In genomic region chr5:120620375-120621077, GRCm38 (mm10) we compare ENCODE assay signal across 8 mouse cellular contexts. TPM values are rescaled to one million over a fixed set of nuclear protein-coding genes. Genes with fewer than 3 reads are reported as not detected.
A peak's percentile ranks its signal among the peaks of the same experiment; 100 is the strongest.
DNase-seq lines count a peak whose midpoint lies in the region; ATAC-seq and TF ChIP-seq lines count a peak whose summit lies in the region.

No protein-coding gene starts in this region.

- H3K27ac ChIP-seq in CH12.LX (ENCODE audit: insufficient read depth, low read depth) = peak overlapping the region; percentile 98
- no peak overlapping the region for H3K27ac ChIP-seq in embryonic facial prominence, embryonic 14.5 days (replicated peaks; ENCODE audit: low read depth, low read length)
- no peak overlapping the region for H3K27ac ChIP-seq in heart, postnatal 0 days (ENCODE audit: low read depth)

- TF ChIP-seq POLR2A in CH12.LX (IDR thresholded peaks at IDR 0.05; ENCODE audit: low read depth, low read length) = no peak

- no peaks in the 10 kb centered on the region for H3K27me3 ChIP-seq in CH12.LX (replicated peaks)
- no peaks in the 10 kb centered on the region for H3K27me3 ChIP-seq in embryonic facial prominence, embryonic 14.5 days (replicated peaks; ENCODE audit: control insufficient read depth, insufficient read depth, low read length)
- no peaks in the 10 kb centered on the region for H3K27me3 ChIP-seq in heart, postnatal 0 days (ENCODE audit: control insufficient read depth, insufficient read depth, low read length)

- H3K9ac ChIP-seq in CH12.LX (ENCODE audit: insufficient read depth, low read depth) = no peak overlapping the region
- no peak overlapping the region for H3K9ac ChIP-seq in embryonic facial prominence, embryonic 14.5 days (ENCODE audit: low read depth, low read length)
- H3K9ac ChIP-seq in heart, postnatal 0 days (replicated peaks; ENCODE audit: low read depth, low read length) = no peak overlapping the region

- 72% methylated on average over 18 of the region's 18 CpGs for WGBS in embryonic facial prominence, embryonic 14.5 days
- WGBS in heart, postnatal 0 days = 70% methylated on average over 18 of the region's 18 CpGs

- no peak overlapping the region for H3K4me3 ChIP-seq in CH12.LX (replicated peaks in 1 of 3; ENCODE audit: low read depth in 2 of 3, low read length in 2 of 3, poor library complexity in 1 of 3)
- H3K4me3 ChIP-seq in embryonic facial prominence, embryonic 14.5 days (ENCODE audit: low read depth, low read length) = no peak overlapping the region
- H3K4me3 ChIP-seq in heart, postnatal 0 days (ENCODE audit: low read depth, low read length) = no peak overlapping the region

- ATAC-seq in embryonic facial prominence, embryonic 14.5 days (ENCODE audit: low read depth) = no peak; the same call in 1 of the 2 replicates
- peak; percentile 28; the same call in 1 of the 2 replicates for ATAC-seq in heart, postnatal 0 days (ENCODE audit: insufficient read depth, low read depth)

- H3K4me2 ChIP-seq in CH12.LX (ENCODE audit: insufficient read depth, low read depth, poor library complexity, severe bottlenecking) = no peak overlapping the region; the same call in 1 of the 2 replicates
- H3K4me2 ChIP-seq in embryonic facial prominence, embryonic 14.5 days (ENCODE audit: low read depth, low read length) = no peak overlapping the region
- no peak overlapping the region; the same call in 1 of the 2 replicates for H3K4me2 ChIP-seq in heart, postnatal 0 days (ENCODE audit: low read depth, low read length)

- H3K4me1 ChIP-seq in CH12.LX (ENCODE audit: control insufficient read depth in 1 of 2, insufficient read depth in 2 of 2) = peaks cover 32 to 69% of the 10 kb centered on the region in 2 experiments
- no peaks in the 10 kb centered on the region for H3K4me1 ChIP-seq in embryonic facial prominence, embryonic 14.5 days (ENCODE audit: control insufficient read depth, insufficient read depth, low read length)
- H3K4me1 ChIP-seq in heart, postnatal 0 days (ENCODE audit: control insufficient read depth, insufficient read depth) = peaks cover 4% of the 10 kb centered on the region; the same call in 1 of the 2 replicates

- H3K79me2 ChIP-seq in CH12.LX (replicated peaks; ENCODE audit: control insufficient read depth, extremely low read depth, insufficient read depth, poor library complexity, severe bottlenecking) = peaks cover 14% of the 10 kb centered on the region

- DNase-seq in CH12.LX (ENCODE audit: extremely low read depth) = peak; percentile 92
- peak; percentile 87 for DNase-seq in adrenal gland, postnatal 25 days
- peak; percentile 56 for DNase-seq in embryonic facial prominence, embryonic 14.5 days (ENCODE audit: low spot score)
- DNase-seq in heart, postnatal 0 days (ENCODE audit: low spot score) = peak; percentile 63
- peak; percentile 77 to 87 for DNase-seq in layer of hippocampus, adult 8-10 months (ENCODE audit: low spot score in 2 of 2)
- DNase-seq in lung, postnatal 10 days = peak; percentile 79
- DNase-seq in ovary, postnatal 14 days (ENCODE audit: low spot score) = peak; percentile 79
- DNase-seq in thymus, postnatal 14 days = peak; percentile 95

- TF ChIP-seq RAD21 in CH12.LX (IDR thresholded peaks at IDR 0.05; ENCODE audit: low read depth, low read length) = peak; percentile 98

- peak; percentile 96 to 97 for TF ChIP-seq CTCF in CH12.LX (conservative IDR thresholded peaks at IDR 0.05 in 1 of 2, IDR thresholded peaks at IDR 0.05 in 1 of 2; ENCODE audit: low read depth in 2 of 2, low read length in 2 of 2)
- TF ChIP-seq CTCF in heart, postnatal 0 days (IDR thresholded peaks at IDR 0.05; ENCODE audit: low read depth) = peak; percentile 96

- peaks cover 70 to 91% of the 10 kb centered on the region in 2 experiments for H3K36me3 ChIP-seq in CH12.LX (replicated peaks in 1 of 2; ENCODE audit: control insufficient read depth in 1 of 2, insufficient read depth in 1 of 2, low read length in 1 of 2)
- H3K36me3 ChIP-seq in embryonic facial prominence, embryonic 14.5 days (ENCODE audit: control insufficient read depth, insufficient read depth, low read length) = peaks cover 79% of the 10 kb centered on the region
- H3K36me3 ChIP-seq in heart, postnatal 0 days (replicated peaks; ENCODE audit: control insufficient read depth, insufficient read depth, low read length) = peaks cover 74% of the 10 kb centered on the region

- TF ChIP-seq EP300 in CH12.LX (IDR thresholded peaks at IDR 0.05; ENCODE audit: low read length) = no peak
- no peak for TF ChIP-seq EP300 in heart, postnatal 0 days (IDR thresholded peaks at IDR 0.05; ENCODE audit: low read depth)

- peaks cover 9% of the 10 kb centered on the region for H3K9me3 ChIP-seq in CH12.LX (replicated peaks; ENCODE audit: low read length)
- H3K9me3 ChIP-seq in embryonic facial prominence, embryonic 14.5 days (ENCODE audit: control insufficient read depth, low read length) = no peaks in the 10 kb centered on the region
- no peaks in the 10 kb centered on the region for H3K9me3 ChIP-seq in heart, postnatal 0 days (replicated peaks; ENCODE audit: control insufficient read depth, low read length)

- in situ Hi-C loops in CH12.LX (cut with MboI; ENCODE audit: low pct_ligation_motif_present, low pct_unique_long_range_greater_than_20kb, low sequenced_read_pairs) = loop anchor here (5.0 to 25.0 kb wide), 3 partner anchors 37 to 483 kb away; no protein-coding TSS in a partner anchor

- dilution Hi-C loops in CH12.LX (cut with MboI; ENCODE audit: extremely low pct_ligation_motif_present, extremely low pct_unique_long_range_greater_than_20kb, low sequenced_read_pairs) = no loop called here

TF ChIP-seq in CH12.LX, 34 proteins besides CTCF, POLR2A, EP300 and RAD21 (continues in another document):
- TF ChIP-seq KAT2A (IDR thresholded peaks at IDR 0.05; ENCODE audit: insufficient replicate concordance, low read length) (no peak), E2F4 (IDR thresholded peaks at IDR 0.05; ENCODE audit: insufficient replicate concordance, low read depth, low read length) (no peak), RCOR1 (conservative IDR thresholded peaks at IDR 0.05; ENCODE audit: low read depth, low read length) (no peak), GABPA (IDR thresholded peaks at IDR 0.05; ENCODE audit: insufficient replicate concordance, low read depth, low read length) (no peak), MXI1 (IDR thresholded peaks at IDR 0.05; ENCODE audit: low read depth, low read length) (peak; percentile 78), USF1 (IDR thresholded peaks at IDR 0.05; ENCODE audit: low read depth, low read length) (no peak), ZMIZ1 (IDR thresholded peaks at IDR 0.05; ENCODE audit: low read depth, low read length) (no peak)

RNA-seq across cellular contexts. Expression of gene Ddx54, which starts 8.0 kb away (rescaled TPM):
- total RNA-seq in CH12.LX (2012; rRNA removed) (83.6 and 93.6 TPM in 2 replicates), CH12.LX (2014; rRNA removed) (56.6 and 63.7 TPM in 2 replicates)
- polyA plus RNA-seq in CH12.LX (2012; ENCODE audit: insufficient read length, low read depth) = 91.8 and 96.8 TPM in 2 replicates
- 50.5 and 54.7 TPM in 2 replicates for total RNA-seq in adrenal gland, postnatal 25 days (2021)
- polyA plus RNA-seq in embryonic facial prominence, embryonic 14.5 days (2014; fragmentation: Nextera tagmentation; extraction: Ambion mirVana) = 28.2 and 36.4 TPM in 2 replicates
- 23.0 and 24.1 TPM in 2 replicates for total RNA-seq in heart, postnatal 0 days (2014; rRNA removed; ENCODE audit: low replicate concordance)
- 17.1 and 18.2 TPM in 2 replicates for polyA plus RNA-seq in heart, postnatal 0 days (2015; fragmentation: Nextera tagmentation; extraction: Ambion mirVana)
- 10 to 100 TPM; 32.8 to 37.1 (median 35.7) TPM for total RNA-seq in layer of hippocampus, adult 8-10 months (2022)

RNA-seq across cellular contexts. Expression of gene Rita1, which starts 8.1 kb away (rescaled TPM):
- 6.3 and 7.3 TPM in 2 replicates for total RNA-seq in CH12.LX (2012; rRNA removed)
- 6.2 and 7.3 TPM in 2 replicates for total RNA-seq in CH12.LX (2014; rRNA removed)
- polyA plus RNA-seq in CH12.LX (2012; ENCODE audit: insufficient read length, low read depth) = 10.2 and 10.8 TPM in 2 replicates
- 15.9 and 17.5 TPM in 2 replicates for total RNA-seq in adrenal gland, postnatal 25 days (2021)
- polyA plus RNA-seq in embryonic facial prominence, embryonic 14.5 days (2014; fragmentation: Nextera tagmentation; extraction: Ambion mirVana) = 9.9 and 11.4 TPM in 2 replicates
- total RNA-seq in heart, postnatal 0 days (2014; rRNA removed; ENCODE audit: low replicate concordance) = 20.2 and 24.5 TPM in 2 replicates
- 15.7 and 16.3 TPM in 2 replicates for polyA plus RNA-seq in heart, postnatal 0 days (2015; fragmentation: Nextera tagmentation; extraction: Ambion mirVana)
- total RNA-seq in layer of hippocampus, adult 8-10 months (2022) = 10 to 100 TPM; 22.1 to 27.3 (median 24.7) TPM

RNA-seq across cellular contexts. Expression of gene Cfap73, which starts 13.5 kb away (rescaled TPM):
- total RNA-seq in CH12.LX (2012; rRNA removed) = not detected in 2 replicates
- not detected in 2 replicates for total RNA-seq in CH12.LX (2014; rRNA removed)
- polyA plus RNA-seq in CH12.LX (2012; ENCODE audit: insufficient read length, low read depth) = 0.26 TPM in 1 of 2 replicates, not detected in the other
- 2.8 and 3.1 TPM in 2 replicates for total RNA-seq in adrenal gland, postnatal 25 days (2021)
- 1.0 TPM in 1 of 2 replicates, not detected in the other for polyA plus RNA-seq in embryonic facial prominence, embryonic 14.5 days (2014; fragmentation: Nextera tagmentation; extraction: Ambion mirVana)
- total RNA-seq in heart, postnatal 0 days (2014; rRNA removed; ENCODE audit: low replicate concordance) = not detected in 2 replicates
- not detected in 2 replicates for polyA plus RNA-seq in heart, postnatal 0 days (2015; fragmentation: Nextera tagmentation; extraction: Ambion mirVana)
- total RNA-seq in layer of hippocampus, adult 8-10 months (2022) = under 1 TPM in 2 of 4 experiments, not detected in 2; 0.50 to 0.56 TPM

RNA-seq across cellular contexts. Expression of gene Rasal1, which starts 28.1 kb away (rescaled TPM):
- total RNA-seq in CH12.LX (2012; rRNA removed) (15.6 and 17.7 TPM in 2 replicates), CH12.LX (2014; rRNA removed) (11.7 TPM in 2 replicates)
- polyA plus RNA-seq in CH12.LX (2012; ENCODE audit: insufficient read length, low read depth) = 19.6 and 21.4 TPM in 2 replicates
- 19.6 and 20.0 TPM in 2 replicates for total RNA-seq in adrenal gland, postnatal 25 days (2021)
- 0.50 and 1.4 TPM in 2 replicates for polyA plus RNA-seq in embryonic facial prominence, embryonic 14.5 days (2014; fragmentation: Nextera tagmentation; extraction: Ambion mirVana)
- total RNA-seq in heart, postnatal 0 days (2014; rRNA removed; ENCODE audit: low replicate concordance) = not detected in 2 replicates
- 0.10 TPM in 1 of 2 replicates, not detected in the other for polyA plus RNA-seq in heart, postnatal 0 days (2015; fragmentation: Nextera tagmentation; extraction: Ambion mirVana)
- 100 to 1,000 TPM in 2 of 4 experiments, 10 to 100 TPM in 2; 84.4 to 112 (median 96.9) TPM for total RNA-seq in layer of hippocampus, adult 8-10 months (2022)

RNA-seq across cellular contexts. Expression of gene Iqcd, which starts 31.7 kb away (rescaled TPM):
- total RNA-seq in CH12.LX (2012; rRNA removed) = 0.25 and 0.59 TPM in 2 replicates
- not detected in 2 replicates for total RNA-seq in CH12.LX (2014; rRNA removed)
- 0.35 and 0.77 TPM in 2 replicates for polyA plus RNA-seq in CH12.LX (2012; ENCODE audit: insufficient read length, low read depth)
- 0.57 and 0.67 TPM in 2 replicates for total RNA-seq in adrenal gland, postnatal 25 days (2021)
- polyA plus RNA-seq in embryonic facial prominence, embryonic 14.5 days (2014; fragmentation: Nextera tagmentation; extraction: Ambion mirVana) = 0.60 and 1.7 TPM in 2 replicates
- not detected in 2 replicates for total RNA-seq in heart, postnatal 0 days (2014; rRNA removed; ENCODE audit: low replicate concordance)
- 0.14 and 0.18 TPM in 2 replicates for polyA plus RNA-seq in heart, postnatal 0 days (2015; fragmentation: Nextera tagmentation; extraction: Ambion mirVana)
- total RNA-seq in layer of hippocampus, adult 8-10 months (2022) = 1 to 10 TPM; 1.2 to 1.6 (median 1.5) TPM
